Mouse (Mus musculus): ENCODE results near the gene Slc2a13. TPM values are rescaled to one million over a fixed set of nuclear protein-coding genes. Genes with fewer than 3 reads are reported as not detected.

The Slc2a13 gene
- polyA plus RNA-seq, 1 experiment: 6.3 TPM

DNA sequence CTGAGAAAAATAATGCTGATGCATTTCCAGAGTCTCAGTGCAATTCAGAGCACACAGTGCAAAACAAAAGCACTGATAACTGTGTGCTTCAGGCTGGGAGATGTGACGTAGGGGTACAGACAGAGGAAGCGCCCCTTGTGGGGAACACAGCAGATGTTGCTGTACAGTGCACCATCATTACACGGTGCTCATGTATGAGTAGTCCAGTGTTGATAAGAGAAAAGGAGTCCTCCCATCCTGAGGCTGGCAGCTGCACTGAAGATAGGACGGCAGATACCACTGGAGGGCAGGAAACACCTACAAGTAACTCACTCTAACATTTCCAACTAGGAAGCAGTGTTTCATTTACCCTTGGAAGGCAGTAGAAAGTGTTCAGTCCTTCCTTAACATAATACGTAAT is 312.5 kb downstream of the Slc2a13 start:
- TF ChIP-seq POLR2A (IDR thresholded peaks at IDR 0.05; ENCODE audit: borderline replicate concordance, extremely low read depth, insufficient read depth, insufficient read length, poor library complexity, severe bottlenecking) (no peak), CTCF (IDR thresholded peaks at IDR 0.05; ENCODE audit: borderline replicate concordance, extremely low read depth, insufficient read depth, insufficient read length) (no peak)
- DNase-seq (ENCODE audit: low read depth): peak; percentile 47

DNA sequence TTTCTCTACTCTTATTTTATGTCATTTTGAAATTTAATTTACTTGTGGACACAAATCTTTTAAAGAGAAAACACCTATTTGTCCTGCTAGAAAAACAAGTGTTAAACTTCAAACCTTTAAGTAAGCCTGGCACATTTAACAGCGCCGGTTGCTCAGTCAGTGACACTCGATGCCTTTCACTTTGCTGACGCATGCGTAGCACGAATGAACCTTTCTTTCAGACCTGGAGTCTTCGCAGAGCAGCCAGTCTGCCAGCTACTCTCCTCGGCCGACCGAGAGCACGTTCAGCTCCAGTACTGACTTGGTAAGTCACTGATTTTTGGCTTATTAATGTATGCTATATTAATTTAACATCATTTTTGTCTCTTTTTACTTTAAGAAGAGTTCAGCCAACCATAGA is 315.9 kb downstream of the Slc2a13 start:
- DNase-seq (ENCODE audit: low read depth): peak; percentile 35
- TF ChIP-seq POLR2A (IDR thresholded peaks at IDR 0.05; ENCODE audit: borderline replicate concordance, extremely low read depth, insufficient read depth, insufficient read length, poor library complexity, severe bottlenecking) (no peak), CTCF (IDR thresholded peaks at IDR 0.05; ENCODE audit: borderline replicate concordance, extremely low read depth, insufficient read depth, insufficient read length) (no peak)

DNA sequence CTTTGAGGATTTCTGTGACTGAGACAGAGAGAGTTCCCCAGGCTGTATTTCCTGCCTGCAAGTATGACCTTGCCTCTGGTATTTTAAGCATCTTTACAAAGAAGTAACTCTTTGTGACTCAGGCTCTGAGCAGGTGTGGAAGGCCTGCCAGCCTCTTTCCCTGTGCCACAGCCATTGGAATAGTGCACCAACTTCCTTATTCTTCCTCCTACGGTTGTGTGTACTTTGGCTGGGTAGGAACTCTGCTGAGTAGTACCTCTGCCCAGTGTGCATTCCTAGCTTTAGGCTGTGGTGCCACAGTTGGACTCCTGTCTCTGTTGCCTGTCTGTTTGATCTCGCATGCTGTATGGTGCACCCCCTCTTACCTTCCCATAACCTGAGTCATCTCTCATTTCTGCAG is 317.8 kb downstream of the Slc2a13 start:
- DNase-seq (ENCODE audit: low read depth): no peak
- no peak for TF ChIP-seq POLR2A (IDR thresholded peaks at IDR 0.05; ENCODE audit: borderline replicate concordance, extremely low read depth, insufficient read depth, insufficient read length, poor library complexity, severe bottlenecking)
- no peak for TF ChIP-seq CTCF (IDR thresholded peaks at IDR 0.05; ENCODE audit: borderline replicate concordance, extremely low read depth, insufficient read depth, insufficient read length)

DNA sequence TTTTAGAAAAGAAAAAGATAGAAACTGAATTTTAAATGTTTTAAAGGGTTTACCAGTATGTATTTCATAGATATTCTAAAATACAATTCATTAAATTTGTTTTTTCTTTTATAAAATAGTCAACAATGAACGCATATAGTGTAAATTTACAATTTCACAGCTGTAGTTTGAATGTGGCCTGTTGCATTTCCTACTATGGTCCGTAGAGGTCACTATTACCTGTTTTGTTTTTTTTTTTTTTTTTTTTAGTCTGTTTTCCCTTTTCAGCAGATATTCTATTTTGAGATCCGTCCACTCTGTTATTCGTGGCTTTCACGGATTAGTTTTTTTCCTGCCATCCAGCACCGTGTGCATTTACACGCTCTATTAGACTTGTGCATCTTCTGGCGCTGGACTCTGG is 320.1 kb downstream of the Slc2a13 start:
- no peak for DNase-seq (ENCODE audit: low read depth)
- TF ChIP-seq CTCF (IDR thresholded peaks at IDR 0.05; ENCODE audit: borderline replicate concordance, extremely low read depth, insufficient read depth, insufficient read length) (no peak), POLR2A (IDR thresholded peaks at IDR 0.05; ENCODE audit: borderline replicate concordance, extremely low read depth, insufficient read depth, insufficient read length, poor library complexity, severe bottlenecking) (no peak)

DNA sequence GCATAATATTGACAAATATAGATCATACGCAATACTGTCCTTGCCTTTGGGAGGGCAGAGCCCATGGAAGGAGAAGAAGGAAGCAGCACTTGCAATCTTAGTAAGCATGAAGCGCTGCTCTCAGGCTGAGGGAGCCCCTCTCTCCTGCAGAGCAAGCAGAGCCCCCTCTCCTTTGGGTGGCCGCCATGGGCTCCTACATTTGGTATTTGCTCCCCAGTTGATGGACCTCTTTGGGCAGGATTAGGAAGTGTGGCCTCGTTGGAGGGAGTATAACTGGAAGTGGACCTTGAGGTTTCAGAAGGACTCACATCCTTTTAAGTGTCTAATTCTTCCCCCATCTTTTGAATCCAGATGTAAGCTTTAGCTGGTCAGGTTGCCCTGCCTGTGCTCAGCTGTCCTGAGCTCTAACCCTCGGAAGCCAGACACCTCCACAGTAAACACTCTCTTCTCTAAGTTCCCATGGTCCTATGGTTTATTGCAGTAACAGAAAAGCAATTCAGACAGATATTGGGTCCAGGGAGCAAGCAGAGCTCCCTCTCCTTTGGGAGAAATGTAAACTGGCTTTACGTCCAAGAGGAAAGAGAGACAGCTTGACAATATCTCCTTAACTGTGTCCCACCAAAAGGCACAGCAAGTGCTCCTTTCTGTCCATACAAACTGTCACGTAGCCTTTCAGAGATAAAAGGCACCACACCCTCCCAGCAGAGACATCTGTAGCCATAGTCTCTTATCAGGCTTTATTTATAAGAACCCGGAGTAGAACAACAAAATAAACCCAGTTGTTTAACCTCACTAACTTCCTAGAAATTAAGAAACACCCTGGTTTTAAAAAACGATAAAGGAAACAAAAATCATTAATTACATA is 321.3 kb downstream of the Slc2a13 start:
- no peak for DNase-seq (ENCODE audit: low read depth)
- TF ChIP-seq POLR2A (IDR thresholded peaks at IDR 0.05; ENCODE audit: borderline replicate concordance, extremely low read depth, insufficient read depth, insufficient read length, poor library complexity, severe bottlenecking) (no peak), CTCF (IDR thresholded peaks at IDR 0.05; ENCODE audit: borderline replicate concordance, extremely low read depth, insufficient read depth, insufficient read length) (no peak)

DNA sequence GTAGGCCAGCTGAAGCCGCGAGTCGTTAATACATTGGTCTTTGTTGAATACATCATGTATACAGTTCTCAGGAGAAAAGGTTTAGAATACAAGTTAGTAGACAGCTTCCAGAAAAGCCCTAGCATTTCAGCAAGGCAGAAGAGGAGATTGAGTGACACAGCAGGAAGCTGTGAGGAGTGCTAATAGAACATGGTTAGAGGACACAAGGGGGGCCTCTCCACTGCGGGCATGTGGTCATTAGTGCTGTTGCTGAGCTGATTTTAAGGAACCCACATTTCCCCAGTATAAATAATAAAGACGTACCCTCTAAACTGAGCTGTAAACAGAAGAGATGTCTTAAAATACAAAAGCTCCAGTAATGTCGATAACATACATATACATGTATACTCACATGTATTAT is 322.2 kb downstream of the Slc2a13 start:
- TF ChIP-seq CTCF (IDR thresholded peaks at IDR 0.05; ENCODE audit: borderline replicate concordance, extremely low read depth, insufficient read depth, insufficient read length) (no peak), POLR2A (IDR thresholded peaks at IDR 0.05; ENCODE audit: borderline replicate concordance, extremely low read depth, insufficient read depth, insufficient read length, poor library complexity, severe bottlenecking) (no peak)
- DNase-seq (ENCODE audit: low read depth): peak; percentile 18

DNA sequence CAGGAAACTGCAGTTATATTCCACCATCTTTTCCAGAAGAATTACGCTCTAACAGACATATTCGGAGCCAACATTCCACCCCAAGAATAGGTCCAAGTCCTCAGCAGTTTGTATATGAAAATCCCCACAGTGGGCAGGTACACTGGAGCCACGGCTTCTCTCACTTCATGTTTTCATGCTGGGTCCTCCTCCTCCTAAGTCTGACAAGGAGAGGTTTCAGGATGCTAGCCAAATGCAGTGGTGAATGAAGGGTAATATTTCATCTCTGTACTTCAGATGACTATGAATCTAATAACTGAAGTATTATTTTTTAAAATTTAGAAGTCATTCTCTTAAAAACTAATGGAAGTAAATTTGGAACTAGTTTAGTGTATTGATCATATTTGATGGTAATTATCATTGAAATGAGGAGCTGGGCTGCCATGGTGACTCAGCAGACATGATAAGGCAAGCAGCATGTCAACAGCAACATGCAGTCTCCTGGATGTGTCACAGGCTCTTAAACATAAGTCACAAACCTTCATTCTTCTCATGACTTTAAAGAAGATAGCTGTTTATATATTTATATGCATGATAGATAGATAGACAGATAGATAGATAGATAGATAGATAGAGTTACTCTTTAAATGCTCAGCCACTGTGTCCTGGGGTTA is 332.3 kb downstream of the Slc2a13 start:
- no peak for DNase-seq (ENCODE audit: low read depth)
- no peak for TF ChIP-seq POLR2A (IDR thresholded peaks at IDR 0.05; ENCODE audit: borderline replicate concordance, extremely low read depth, insufficient read depth, insufficient read length, poor library complexity, severe bottlenecking)
- TF ChIP-seq CTCF (IDR thresholded peaks at IDR 0.05; ENCODE audit: borderline replicate concordance, extremely low read depth, insufficient read depth, insufficient read length): no peak

DNA sequence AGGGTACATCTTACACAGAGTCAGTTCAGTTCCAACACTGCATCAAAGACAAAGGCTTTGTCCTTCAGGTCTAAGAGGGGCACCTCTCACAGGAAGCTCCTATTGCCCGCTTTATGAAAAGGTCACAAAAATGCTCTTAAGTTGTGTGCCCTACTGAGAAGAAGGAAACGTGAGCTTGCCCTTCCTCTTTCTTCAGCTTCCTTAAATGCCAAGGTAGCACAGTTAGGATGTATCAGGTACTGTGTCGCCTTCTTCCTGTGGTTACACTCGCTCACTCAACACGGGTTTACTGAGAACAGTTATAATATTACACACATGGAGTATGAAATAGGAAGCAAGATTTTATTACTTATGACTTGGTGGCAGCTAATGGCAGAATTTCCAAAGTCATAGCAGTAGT is 335.8 kb downstream of the Slc2a13 start:
- TF ChIP-seq CTCF (IDR thresholded peaks at IDR 0.05; ENCODE audit: borderline replicate concordance, extremely low read depth, insufficient read depth, insufficient read length): no peak
- TF ChIP-seq POLR2A (IDR thresholded peaks at IDR 0.05; ENCODE audit: borderline replicate concordance, extremely low read depth, insufficient read depth, insufficient read length, poor library complexity, severe bottlenecking): no peak
- DNase-seq (ENCODE audit: low read depth): no peak

Other genes with a start within 250 kb of the Slc2a13 start
- 1.2 and 2.3 TPM in 2 replicates for gene Lrrk2, start 99.9 kb upstream of the Slc2a13 start, polyA plus RNA-seq (2012; rRNA removed)

Measured in brain, embryonic 14.5 days (tissue).